ENCODE assay signal across 11 mouse cellular contexts in the genomic region with DNA sequence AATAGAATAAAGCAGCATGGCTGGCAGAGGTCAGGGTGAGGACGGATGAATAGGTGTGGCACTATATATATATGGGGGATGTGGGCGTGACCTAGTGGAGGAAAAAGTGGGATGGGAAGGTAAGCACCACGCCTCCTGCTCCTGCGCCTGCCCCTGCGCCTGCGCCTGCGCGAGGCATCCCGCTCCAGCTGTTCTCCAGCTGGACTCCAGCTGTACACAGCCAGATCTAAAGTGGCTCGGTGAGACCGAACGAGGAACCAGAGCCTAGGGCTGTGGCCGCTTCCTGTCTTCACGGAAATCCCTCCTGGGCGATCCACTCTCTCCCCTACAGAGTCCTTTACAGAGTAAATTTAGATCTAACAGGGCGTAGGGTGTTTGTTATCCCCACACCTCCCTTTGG.
DNase-seq lines count a peak whose midpoint lies in the region; ATAC-seq lines count a peak whose summit lies in the region.
"Had no signal": no experiment of that assay in that cellular context is flagged by ENCODE, and none has a peak within 500 bp of the region (broad histone marks: within the 10 kb centered on the region; RNA-seq: fewer than 3 reads in every experiment).

No protein-coding gene starts in this region.

- peak; percentile 52; the same call in 1 of the 2 replicates for ATAC-seq in kidney, embryonic 14.5 days (ENCODE audit: low FRiP score, low TSS enrichment)
- 0 out of 2 replicates have a peak, but pooled peaks have one; percentile 35 for ATAC-seq in embryonic facial prominence, embryonic 13.5 days (ENCODE audit: insufficient number of reproducible peaks, insufficient read depth, low FRiP score, low TSS enrichment, low read depth)

- peaks cover 18% of the 10 kb centered on the region for H3K27me3 ChIP-seq in kidney, embryonic 14.5 days (ENCODE audit: control insufficient read depth, insufficient read depth, low read length)
- peaks cover 45% of the 10 kb centered on the region for H3K27me3 ChIP-seq in embryonic facial prominence, embryonic 13.5 days

- 0 out of 2 replicates have a peak overlapping the region, but pooled peaks have one; percentile 0 for H3K9ac ChIP-seq in kidney, embryonic 14.5 days (ENCODE audit: low read depth, low read length)
- no peak overlapping the region for H3K9ac ChIP-seq in embryonic facial prominence, embryonic 13.5 days
- H3K9ac ChIP-seq: hindbrain, embryonic 15.5 days had no signal

- H3K4me3 ChIP-seq in kidney, embryonic 14.5 days (ENCODE audit: low read length): peak overlapping the region; percentile 13
- 0 out of 2 replicates have a peak overlapping the region, but pooled peaks have one; percentile 6 for H3K4me3 ChIP-seq in embryonic facial prominence, embryonic 13.5 days
- H3K4me3 ChIP-seq: erythroblast, embryonic 14.5 days; hindbrain, embryonic 15.5 days had no signal

- no peak overlapping the region for H3K27ac ChIP-seq in kidney, embryonic 14.5 days (ENCODE audit: low read depth, low read length)
- H3K27ac ChIP-seq in embryonic facial prominence, embryonic 13.5 days: no peak overlapping the region
- H3K27ac ChIP-seq: hindbrain, embryonic 15.5 days had no signal

- no peak for DNase-seq in kidney, postnatal 25 days
- DNase-seq in heart, postnatal 4 days: peak; percentile 42
- DNase-seq in lung, postnatal 25 days (ENCODE audit: low spot score): peak; percentile 31
- DNase-seq in layer of hippocampus, postnatal 10 days (ENCODE audit: low spot score in 2 of 2): no peak
- no peak for DNase-seq in ovary, adult 18-20 months (ENCODE audit: low spot score)
- no peak for DNase-seq in adrenal gland, postnatal 14 days

- H3K4me1 ChIP-seq in kidney, embryonic 14.5 days (ENCODE audit: control insufficient read depth, insufficient read depth, low read length): peaks cover 4% of the 10 kb centered on the region; the same call in 1 of the 2 replicates
- H3K4me1 ChIP-seq in embryonic facial prominence, embryonic 13.5 days: peaks cover 13% of the 10 kb centered on the region

- no peaks in the 10 kb centered on the region for H3K36me3 ChIP-seq in kidney, embryonic 14.5 days (ENCODE audit: control insufficient read depth, insufficient read depth, low read length)
- no peaks in the 10 kb centered on the region for H3K36me3 ChIP-seq in embryonic facial prominence, embryonic 13.5 days
- H3K36me3 ChIP-seq: G1E; hindbrain, embryonic 15.5 days had no signal

- H3K4me2 ChIP-seq in kidney, embryonic 14.5 days (replicated peaks; ENCODE audit: low read depth, low read length): peak overlapping the region; percentile 34
- peak overlapping the region; percentile 52 for H3K4me2 ChIP-seq in embryonic facial prominence, embryonic 13.5 days
- H3K4me2 ChIP-seq: hindbrain, embryonic 15.5 days had no signal

- H3K9me3 ChIP-seq in kidney, embryonic 14.5 days (ENCODE audit: control insufficient read depth, low read length): no peaks in the 10 kb centered on the region
- H3K9me3 ChIP-seq in embryonic facial prominence, embryonic 13.5 days: no peaks in the 10 kb centered on the region
- H3K9me3 ChIP-seq: G1E; hindbrain, embryonic 15.5 days had no signal

- WGBS in kidney, embryonic 14.5 days: 63% methylated on average over 16 of the region's 16 CpGs
- WGBS in embryonic facial prominence, embryonic 13.5 days: 24% methylated on average over 16 of the region's 16 CpGs

Comparison
In these comparisons a context has a peak if more than half of its experiments do, and no peak if none do; other contexts are left out.
1. DNase-seq: peak in heart, postnatal 4 days (single experiment) and lung, postnatal 25 days (single experiment); none in kidney, postnatal 25 days (0 of 2), layer of hippocampus, postnatal 10 days (0 of 2), ovary, adult 18-20 months (single experiment) and adrenal gland, postnatal 14 days (single experiment).